Mouse (Mus musculus): Measurements from ENCODE around the gene Ptprg. TPM values are rescaled to one million over a fixed set of nuclear protein-coding genes. Genes with fewer than 3 reads are reported as not detected.

Gene Ptprg
- total and polyA plus RNA-seq, 3 experiments, result not detected

- H3K4me3 ChIP-seq (ENCODE audit: control insufficient read depth in 1 of 2, insufficient read depth in 1 of 2, low read depth in 2 of 2, low read length in 2 of 2), result no peak overlapping the region
- no peak for DNase-seq (ENCODE audit: low read depth, low spot score)
- H3K9ac ChIP-seq (ENCODE audit: control insufficient read depth, low read depth, low read length, poor library complexity, severe bottlenecking), result no peak overlapping the region
- no peaks in the 10 kb centered on the region for H3K79me2 ChIP-seq (ENCODE audit: control insufficient read depth, insufficient read depth, low read length, poor library complexity)
- no peaks in the 10 kb centered on the region; a peak in 1 of 4 replicates for H3K27me3 ChIP-seq (ENCODE audit: control insufficient read depth in 1 of 2, insufficient read depth in 2 of 2, low read length in 2 of 2)
- no peaks in the 10 kb centered on the region for H3K9me3 ChIP-seq (replicated peaks; ENCODE audit: insufficient read depth, low read length)
- H3K4me1 ChIP-seq (ENCODE audit: control insufficient read depth in 1 of 2, insufficient read depth in 2 of 2, low read length in 2 of 2), result no peaks in the 10 kb centered on the region
- H3K27ac ChIP-seq (ENCODE audit: control insufficient read depth, low read depth, low read length), result no peak overlapping the region
- no peak for TF ChIP-seq SIN3A (IDR thresholded peaks at IDR 0.05; ENCODE audit: low read length)
- TF ChIP-seq GATA1 (IDR thresholded peaks at IDR 0.05; ENCODE audit: low read depth, low read length), result no peak
- no peak for TF ChIP-seq RAD21 (IDR thresholded peaks at IDR 0.05; ENCODE audit: low read depth, low read length)
- TF ChIP-seq MAX (IDR thresholded peaks at IDR 0.05; ENCODE audit: low read length), result no peak
- no peak for TF ChIP-seq USF1 (IDR thresholded peaks at IDR 0.05; ENCODE audit: low read depth, low read length)
- TF ChIP-seq E2F4 (IDR thresholded peaks at IDR 0.05; ENCODE audit: borderline replicate concordance, low read depth, low read length), result no peak
- no peak for TF ChIP-seq MAFK (IDR thresholded peaks at IDR 0.05; ENCODE audit: borderline replicate concordance, low read depth, low read length)
- TF ChIP-seq UBTF (IDR thresholded peaks at IDR 0.05; ENCODE audit: borderline replicate concordance, insufficient read depth, low read depth, low read length), result no peak
- TF ChIP-seq SMC3 (IDR thresholded peaks at IDR 0.05; ENCODE audit: low read depth, low read length), result no peak
- TF ChIP-seq MXI1 (IDR thresholded peaks at IDR 0.05; ENCODE audit: low read depth, low read length), result no peak
- no peak for TF ChIP-seq ZC3H11A (IDR thresholded peaks at IDR 0.05; ENCODE audit: low read depth, low read length)
- TF ChIP-seq MAZ (IDR thresholded peaks at IDR 0.05; ENCODE audit: low read depth, low read length), result no peak
- no peak for TF ChIP-seq MYC (IDR thresholded peaks at IDR 0.05; ENCODE audit: low read depth, low read length)
- no peak for TF ChIP-seq MYB (IDR thresholded peaks at IDR 0.05; ENCODE audit: low read depth, low read length)
- TF ChIP-seq JUND (IDR thresholded peaks at IDR 0.05; ENCODE audit: low read depth, low read length), result no peak
- TF ChIP-seq ZMIZ1 (IDR thresholded peaks at IDR 0.05; ENCODE audit: low read depth, low read length), result no peak
- no peak for TF ChIP-seq HCFC1 (IDR thresholded peaks at IDR 0.05; ENCODE audit: low read depth, low read length)
- no peaks in the 10 kb centered on the region for H3K36me3 ChIP-seq (ENCODE audit: control insufficient read depth in 1 of 2, insufficient read depth in 2 of 2, low read length in 2 of 2)
These were observed 87.0 kb downstream of the Ptprg start for GRCm38 (mm10) chr14:11640372-11640771.

- TF ChIP-seq ZKSCAN1 (IDR thresholded peaks at IDR 0.05; ENCODE audit: low read depth, low read length) (no peak), MAX (IDR thresholded peaks at IDR 0.05; ENCODE audit: low read length) (no peak), CHD2 (IDR thresholded peaks at IDR 0.05; ENCODE audit: low read length) (no peak), ZC3H11A (IDR thresholded peaks at IDR 0.05; ENCODE audit: low read depth, low read length) (no peak), USF2 (IDR thresholded peaks at IDR 0.05; ENCODE audit: borderline replicate concordance in 1 of 2, insufficient read depth in 1 of 2, low read depth in 1 of 2, low read length in 2 of 2) (no peak), UBTF (IDR thresholded peaks at IDR 0.05; ENCODE audit: borderline replicate concordance, insufficient read depth, low read depth, low read length) (no peak), NELFE (IDR thresholded peaks at IDR 0.05; ENCODE audit: low read depth, low read length) (no peak), TCF12 (IDR thresholded peaks at IDR 0.05; ENCODE audit: low read depth, low read length) (no peak), CHD1 (IDR thresholded peaks at IDR 0.05; ENCODE audit: low read depth, low read length) (no peak), NRF1 (IDR thresholded peaks at IDR 0.05; ENCODE audit: insufficient read depth, low read depth, low read length, poor library complexity, severe bottlenecking) (no peak), E2F4 (IDR thresholded peaks at IDR 0.05; ENCODE audit: borderline replicate concordance, low read depth, low read length) (no peak), GATA1 (IDR thresholded peaks at IDR 0.05; ENCODE audit: low read depth, low read length) (no peak), ELF1 (IDR thresholded peaks at IDR 0.05; ENCODE audit: low read depth, low read length) (no peak), TAL1 (IDR thresholded peaks at IDR 0.05; ENCODE audit: low read length) (no peak), POLR2AphosphoS2 (IDR thresholded peaks at IDR 0.05; ENCODE audit: low read length) (no peak), RCOR1 (IDR thresholded peaks at IDR 0.05; ENCODE audit: low read depth, low read length) (no peak), MXI1 (IDR thresholded peaks at IDR 0.05; ENCODE audit: low read depth, low read length) (no peak)
- H3K9ac ChIP-seq (ENCODE audit: control insufficient read depth, low read depth, low read length, poor library complexity, severe bottlenecking), result no peak overlapping the region
- H3K79me2 ChIP-seq (ENCODE audit: control insufficient read depth, insufficient read depth, low read length, poor library complexity), result no peaks in the 10 kb centered on the region
- no peak for DNase-seq (ENCODE audit: low read depth, low spot score)
- H3K4me1 ChIP-seq (ENCODE audit: control insufficient read depth in 1 of 2, insufficient read depth in 2 of 2, low read length in 2 of 2), result no peaks in the 10 kb centered on the region
- no peak overlapping the region for H3K4me3 ChIP-seq (ENCODE audit: control insufficient read depth in 1 of 2, insufficient read depth in 1 of 2, low read depth in 2 of 2, low read length in 2 of 2)
- H3K27ac ChIP-seq (ENCODE audit: control insufficient read depth, low read depth, low read length), result no peak overlapping the region
- no peaks in the 10 kb centered on the region for H3K36me3 ChIP-seq (ENCODE audit: control insufficient read depth in 1 of 2, insufficient read depth in 2 of 2, low read length in 2 of 2)
- no peaks in the 10 kb centered on the region; a peak in 1 of 4 replicates for H3K27me3 ChIP-seq (ENCODE audit: control insufficient read depth in 1 of 2, insufficient read depth in 2 of 2, low read length in 2 of 2)
- no peaks in the 10 kb centered on the region for H3K9me3 ChIP-seq (replicated peaks; ENCODE audit: insufficient read depth, low read length)
These were observed 87.7 kb downstream of the Ptprg start for GRCm38 (mm10) chr14:11640996-11641395.
